Mouse (Mus musculus) urinary bladder, adult 2 months (tissue): Measurements from ENCODE around the gene Ntn5. TPM values are rescaled to one million over a fixed set of nuclear protein-coding genes. Genes with fewer than 3 reads are reported as not detected.
A peak's percentile ranks its signal among the peaks of the same experiment; 100 is the strongest.
"Not testable (repeated sequence)": the region's sequence is repeated elsewhere in the genome, so short reads cannot be mapped to it uniquely, and the experiment has no call there.

Experiments
- DNase-seq: peaks from one replicate; pipeline ENCODE4 v3.0.0; 2022; ENCODE audit warnings: low spot score
- polyA plus RNA-seq: library from polyadenylated mRNA; depleted of rRNA; stranded (reverse); fragments of >200 nt; gene quantifications from 2 replicates; pipeline ENCODE4 v1.2.3, GENCODE M21; 2012

Ntn5 gene
- polyA plus RNA-seq, 1 experiment, result 0.08 TPM

GRCm38 (mm10) chr7:45654424-45655047, 29.3 kb upstream of the Ntn5 start:
- no peak for DNase-seq

GRCm38 (mm10) chr7:45660746-45661478, 22.9 kb upstream of the Ntn5 start:
- no peak for DNase-seq

- not testable (repeated sequence) for DNase-seq
These were observed 22.1 kb upstream of the Ntn5 start for GRCm38 (mm10) chr7:45661702-45662101.

- DNase-seq, result no peak
These were observed 18.3 kb upstream of the Ntn5 start for GRCm38 (mm10) chr7:45665303-45666138.

GRCm38 (mm10) chr7:45666161-45666560, 17.7 kb upstream of the Ntn5 start, which contains the start of gene Fut2:
Fut2 (minus strand) TSS chr7:45666394.
- DNase-seq, result no peak

GRCm38 (mm10) chr7:45667761-45668160, 16.1 kb upstream of the Ntn5 start:
- no peak for DNase-seq

GRCm38 (mm10) chr7:45668921-45669320, 14.9 kb upstream of the Ntn5 start:
- no peak for DNase-seq

- DNase-seq, result no peak
These were observed 6.1 kb upstream of the Ntn5 start for GRCm38 (mm10) chr7:45677627-45678295.

GRCm38 (mm10) chr7:45678513-45678912, 5.3 kb upstream of the Ntn5 start:
- no peak for DNase-seq

GRCm38 (mm10) chr7:45679966-45680621, 3.7 kb upstream of the Ntn5 start:
- no peak for DNase-seq

- no peak for DNase-seq
These were observed 2.6 kb upstream of the Ntn5 start for GRCm38 (mm10) chr7:45681046-45681736.

GRCm38 (mm10) chr7:45682144-45683126, 1.4 kb upstream of the Ntn5 start:
- DNase-seq, result peak; percentile 73

GRCm38 (mm10) chr7:45685811-45686210, 2.0 kb downstream of the Ntn5 start:
- DNase-seq, result no peak

- no peak for DNase-seq
These were observed 3.0 kb downstream of the Ntn5 start for GRCm38 (mm10) chr7:45686841-45687240.

GRCm38 (mm10) chr7:45689099-45689498, 5.3 kb downstream of the Ntn5 start:
- DNase-seq, result no peak

GRCm38 (mm10) chr7:45689800-45690199, 6.0 kb downstream of the Ntn5 start:
- DNase-seq, result no peak

- no peak for DNase-seq
These were observed 8.5 kb downstream of the Ntn5 start for GRCm38 (mm10) chr7:45692364-45692763.

GRCm38 (mm10) chr7:45693921-45694591, 10.2 kb downstream of the Ntn5 start, which contains the start of gene Sec1:
Sec1 (minus strand) TSS chr7:45694402.
- no peak for DNase-seq

GRCm38 (mm10) chr7:45695098-45695497, 11.3 kb downstream of the Ntn5 start:
- no peak for DNase-seq
